Mouse (Mus musculus): Measurements from ENCODE around the gene Ltn1. TPM values are rescaled to one million over a fixed set of nuclear protein-coding genes. Genes with fewer than 3 reads are reported as not detected.

Ltn1 gene
- polyA plus RNA-seq (2015; fragmentation: Nextera tagmentation; extraction: Ambion mirVana), result 16.5 and 19.4 TPM in 2 replicates

- H3K4me1 ChIP-seq (replicated peaks), result peaks cover 12% of the 10 kb centered on the region
- peaks cover 7% of the 10 kb centered on the region; the same call in 1 of the 2 replicates for H3K36me3 ChIP-seq
- no peaks in the 10 kb centered on the region for H3K9me3 ChIP-seq (replicated peaks)
- H3K4me2 ChIP-seq, result peak within 1 kb of the TSS; percentile 85
- peak within 1 kb of the TSS; percentile 90 for H3K9ac ChIP-seq
- peak within 1 kb of the TSS; percentile 99 for H3K4me3 ChIP-seq
- ATAC-seq (replicated peaks; ENCODE audit: insufficient number of reproducible peaks, insufficient read depth, low FRiP score, low read depth), result peak; percentile 98
- WGBS, result under 1% methylated on average over 56 of the region's 56 CpGs
- no peaks in the 10 kb centered on the region for H3K27me3 ChIP-seq
- H3K27ac ChIP-seq, result peak within 1 kb of the TSS; percentile 77
These were observed at the start of gene Ltn1 for GRCm38 (mm10) chr16:87432033-87432814. Gene Ltn1, minus strand, starts transcription at chr16:87432612.

GRCm38 (mm10) chr16:87470579-87470978, 38.2 kb upstream of the Ltn1 start:
- Histone ChIP-seq H3K4me1 (replicated peaks) (no peaks in the 10 kb centered on the region), H3K9me3 (replicated peaks) (no peaks in the 10 kb centered on the region), H3K27me3 (no peaks in the 10 kb centered on the region), H3K36me3 (peaks cover 76% of the 10 kb centered on the region), H3K9ac (no peak overlapping the region), H3K27ac (no peak overlapping the region), H3K4me2 (no peak overlapping the region), H3K4me3 (no peak overlapping the region)
- ATAC-seq (replicated peaks; ENCODE audit: insufficient number of reproducible peaks, insufficient read depth, low FRiP score, low read depth), result no peak
- 87% methylated on average over 4 of the region's 4 CpGs for WGBS

- Histone ChIP-seq H3K4me2 (no peak overlapping the region), H3K27ac (no peak overlapping the region), H3K9ac (no peak overlapping the region), H3K4me1 (replicated peaks) (peaks cover 21% of the 10 kb centered on the region), H3K36me3 (peaks cover 27% of the 10 kb centered on the region), H3K4me3 (no peak overlapping the region), H3K27me3 (no peaks in the 10 kb centered on the region), H3K9me3 (replicated peaks) (no peaks in the 10 kb centered on the region)
- no peak for ATAC-seq (replicated peaks; ENCODE audit: insufficient number of reproducible peaks, insufficient read depth, low FRiP score, low read depth)
- 95% methylated on average over 3 of the region's 3 CpGs for WGBS
These were observed 26.3 kb upstream of the Ltn1 start for GRCm38 (mm10) chr16:87458752-87459151.

- Histone ChIP-seq H3K4me1 (replicated peaks) (peaks cover 21% of the 10 kb centered on the region), H3K36me3 (peaks cover 11% of the 10 kb centered on the region), H3K27me3 (no peaks in the 10 kb centered on the region), H3K4me2 (peak overlapping the region; percentile 79), H3K9me3 (replicated peaks) (no peaks in the 10 kb centered on the region), H3K27ac (peak overlapping the region; percentile 82), H3K9ac (peak overlapping the region; percentile 88), H3K4me3 (peak overlapping the region; percentile 95)
- peak; percentile 53 for ATAC-seq (replicated peaks; ENCODE audit: insufficient number of reproducible peaks, insufficient read depth, low FRiP score, low read depth)
- under 1% methylated on average over 38 of the region's 38 CpGs for WGBS
These were observed 22.8 kb upstream of the Ltn1 start for GRCm38 (mm10) chr16:87455180-87455611.

- Histone ChIP-seq H3K9me3 (replicated peaks) (no peaks in the 10 kb centered on the region), H3K4me2 (peak within 1 kb of the TSS; percentile 79), H3K4me1 (replicated peaks) (peaks cover 21% of the 10 kb centered on the region), H3K27me3 (no peaks in the 10 kb centered on the region), H3K36me3 (peaks cover 8% of the 10 kb centered on the region), H3K27ac (peak within 1 kb of the TSS; percentile 82), H3K4me3 (peak within 1 kb of the TSS; percentile 95), H3K9ac (peak within 1 kb of the TSS; percentile 88)
- peak; percentile 95 for ATAC-seq (replicated peaks; ENCODE audit: insufficient number of reproducible peaks, insufficient read depth, low FRiP score, low read depth)
- WGBS, result 10% methylated on average over 43 of the region's 45 CpGs
These were observed 22.2 kb upstream of the Ltn1 start, which contains the start of gene Usp16 for GRCm38 (mm10) chr16:87454419-87455179. Gene Usp16, plus strand, starts transcription at chr16:87454703.

GRCm38 (mm10) chr16:87453226-87453625, 20.8 kb upstream of the Ltn1 start:
- Histone ChIP-seq H3K9me3 (replicated peaks) (no peaks in the 10 kb centered on the region), H3K4me3 (no peak overlapping the region), H3K27ac (no peak overlapping the region), H3K4me2 (no peak overlapping the region), H3K36me3 (no peaks in the 10 kb centered on the region), H3K4me1 (replicated peaks) (peaks cover 21% of the 10 kb centered on the region), H3K27me3 (no peaks in the 10 kb centered on the region), H3K9ac (no peak overlapping the region)
- WGBS, result 89% methylated on average over 2 of the region's 2 CpGs
- no peak for ATAC-seq (replicated peaks; ENCODE audit: insufficient number of reproducible peaks, insufficient read depth, low FRiP score, low read depth)

- no peaks in the 10 kb centered on the region for H3K36me3 ChIP-seq
- H3K4me3 ChIP-seq, result no peak overlapping the region
- no peak for ATAC-seq (replicated peaks; ENCODE audit: insufficient number of reproducible peaks, insufficient read depth, low FRiP score, low read depth)
- no peaks in the 10 kb centered on the region for H3K9me3 ChIP-seq (replicated peaks)
- 89% methylated on average over 3 of the region's 3 CpGs for WGBS
- H3K27ac ChIP-seq, result no peak overlapping the region
- H3K9ac ChIP-seq, result no peak overlapping the region
- peaks cover 8% of the 10 kb centered on the region for H3K4me1 ChIP-seq (replicated peaks)
- H3K27me3 ChIP-seq, result no peaks in the 10 kb centered on the region
- no peak overlapping the region for H3K4me2 ChIP-seq
These were observed 13.1 kb upstream of the Ltn1 start for GRCm38 (mm10) chr16:87445528-87445927.

- Histone ChIP-seq H3K4me1 (replicated peaks) (peaks cover 8% of the 10 kb centered on the region), H3K9me3 (replicated peaks) (no peaks in the 10 kb centered on the region), H3K9ac (no peak overlapping the region), H3K27me3 (no peaks in the 10 kb centered on the region), H3K4me3 (no peak overlapping the region), H3K36me3 (no peaks in the 10 kb centered on the region), H3K27ac (no peak overlapping the region), H3K4me2 (no peak overlapping the region)
- no peak for ATAC-seq (replicated peaks; ENCODE audit: insufficient number of reproducible peaks, insufficient read depth, low FRiP score, low read depth)
These were observed 12.7 kb upstream of the Ltn1 start for GRCm38 (mm10) chr16:87445110-87445509.

GRCm38 (mm10) chr16:87444071-87444470, 11.7 kb upstream of the Ltn1 start:
- no peak overlapping the region for H3K4me3 ChIP-seq
- ATAC-seq (replicated peaks; ENCODE audit: insufficient number of reproducible peaks, insufficient read depth, low FRiP score, low read depth), result no peak
- WGBS, result 48% methylated on average over 1 of the region's 1 CpGs

GRCm38 (mm10) chr16:87443245-87443644, 10.8 kb upstream of the Ltn1 start:
- no peaks in the 10 kb centered on the region for H3K36me3 ChIP-seq
- H3K27me3 ChIP-seq, result no peaks in the 10 kb centered on the region
- no peak for ATAC-seq (replicated peaks; ENCODE audit: insufficient number of reproducible peaks, insufficient read depth, low FRiP score, low read depth)
- H3K4me2 ChIP-seq, result no peak overlapping the region
- no peak overlapping the region for H3K4me3 ChIP-seq
- H3K9me3 ChIP-seq (replicated peaks), result no peaks in the 10 kb centered on the region
- no peak overlapping the region for H3K27ac ChIP-seq
- peaks cover 14% of the 10 kb centered on the region for H3K4me1 ChIP-seq (replicated peaks)
- H3K9ac ChIP-seq, result no peak overlapping the region

More at GRCm38 (mm10) chr16:87444071-87444470, 11.7 kb upstream of the Ltn1 start:
- Histone ChIP-seq H3K9ac (no peak overlapping the region), H3K4me1 (replicated peaks) (peaks cover 14% of the 10 kb centered on the region), H3K4me2 (no peak overlapping the region), H3K27ac (no peak overlapping the region), H3K27me3 (no peaks in the 10 kb centered on the region), H3K9me3 (replicated peaks) (no peaks in the 10 kb centered on the region), H3K36me3 (no peaks in the 10 kb centered on the region)

GRCm38 (mm10) chr16:87442291-87442690, 9.9 kb upstream of the Ltn1 start:
- 39% methylated on average over 5 of the region's 5 CpGs for WGBS
- H3K4me3 ChIP-seq, result no peak overlapping the region
- no peak overlapping the region for H3K27ac ChIP-seq
- H3K9me3 ChIP-seq (replicated peaks), result no peaks in the 10 kb centered on the region
- H3K27me3 ChIP-seq, result no peaks in the 10 kb centered on the region
- H3K9ac ChIP-seq, result no peak overlapping the region
- H3K4me2 ChIP-seq, result no peak overlapping the region
- no peak for ATAC-seq (replicated peaks; ENCODE audit: insufficient number of reproducible peaks, insufficient read depth, low FRiP score, low read depth)
- H3K4me1 ChIP-seq (replicated peaks), result peaks cover 14% of the 10 kb centered on the region
- H3K36me3 ChIP-seq, result no peaks in the 10 kb centered on the region
